Mouse (Mus musculus): Measurements from ENCODE around the gene Wnt3.

The Wnt3 gene

GRCm38 (mm10) chr11:103773387-103774227, at the start of gene Wnt3:
Wnt3 (plus strand) TSS chr11:103774150.
- DNase-seq (ENCODE audit: low read depth, low spot score) = no peak

GRCm38 (mm10) chr11:103724331-103724771, 49.6 kb upstream of the Wnt3 start:
- DNase-seq (ENCODE audit: low read depth, low spot score) = no peak

- no peak for DNase-seq (ENCODE audit: low read depth, low spot score)
Measured at GRCm38 (mm10) chr11:103729282-103729985, 44.5 kb upstream of the Wnt3 start.

GRCm38 (mm10) chr11:103731594-103731993, 42.4 kb upstream of the Wnt3 start:
- no peak for DNase-seq (ENCODE audit: low read depth, low spot score)

- no peak for DNase-seq (ENCODE audit: low read depth, low spot score)
Measured at GRCm38 (mm10) chr11:103732306-103732705, 41.6 kb upstream of the Wnt3 start.

- DNase-seq (ENCODE audit: low read depth, low spot score) = no peak
Measured at GRCm38 (mm10) chr11:103733069-103733468, 40.9 kb upstream of the Wnt3 start.

GRCm38 (mm10) chr11:103733961-103734360, 40.0 kb upstream of the Wnt3 start:
- DNase-seq (ENCODE audit: low read depth, low spot score) = no peak

- DNase-seq (ENCODE audit: low read depth, low spot score) = no peak
Measured at GRCm38 (mm10) chr11:103734411-103735045, 39.4 kb upstream of the Wnt3 start.

GRCm38 (mm10) chr11:103735046-103735781, 38.7 kb upstream of the Wnt3 start:
- DNase-seq (ENCODE audit: low read depth, low spot score) = no peak

GRCm38 (mm10) chr11:103749306-103750089, 24.5 kb upstream of the Wnt3 start, which contains the start of gene Wnt9b:
Wnt9b (minus strand) TSS chr11:103749821.
- DNase-seq (ENCODE audit: low read depth, low spot score) = no peak

- no peak for DNase-seq (ENCODE audit: low read depth, low spot score)
Measured at GRCm38 (mm10) chr11:103750612-103751011, 23.3 kb upstream of the Wnt3 start.

GRCm38 (mm10) chr11:103758054-103758453, 15.9 kb upstream of the Wnt3 start:
- peak; percentile 44 for DNase-seq (ENCODE audit: low read depth, low spot score)

- peak; percentile 81 for DNase-seq (ENCODE audit: low read depth, low spot score)
Measured at GRCm38 (mm10) chr11:103758706-103759105, 15.2 kb upstream of the Wnt3 start.

GRCm38 (mm10) chr11:103760101-103760500, 13.8 kb upstream of the Wnt3 start:
- DNase-seq (ENCODE audit: low read depth, low spot score) = no peak

- peak; percentile 35 for DNase-seq (ENCODE audit: low read depth, low spot score)
Measured at GRCm38 (mm10) chr11:103760891-103761290, 13.1 kb upstream of the Wnt3 start.

- DNase-seq (ENCODE audit: low read depth, low spot score) = peak; percentile 86
Measured at GRCm38 (mm10) chr11:103763410-103764163, 10.4 kb upstream of the Wnt3 start.

- peak; percentile 30 for DNase-seq (ENCODE audit: low read depth, low spot score)
Measured at GRCm38 (mm10) chr11:103764601-103765000, 9.3 kb upstream of the Wnt3 start.

- DNase-seq (ENCODE audit: low read depth, low spot score) = no peak
Measured at GRCm38 (mm10) chr11:103765556-103766011, 8.4 kb upstream of the Wnt3 start.

GRCm38 (mm10) chr11:103771160-103771817, 2.7 kb upstream of the Wnt3 start:
- no peak for DNase-seq (ENCODE audit: low read depth, low spot score)

All from 3T3-L1 (cell line).